ENCODE assay signal across 9 mouse cellular contexts in genomic region chr2:52037882-52038281, GRCm38 (mm10). TPM values are rescaled to one million over a fixed set of nuclear protein-coding genes. Genes with fewer than 3 reads are reported as not detected.
DNase-seq lines count a peak whose midpoint lies in the region; ATAC-seq and TF ChIP-seq lines count a peak whose summit lies in the region.
"Had no signal": no experiment of that assay in that cellular context is flagged by ENCODE, and none has a peak within 500 bp of the region (broad histone marks: within the 10 kb centered on the region; RNA-seq: fewer than 3 reads in every experiment).

Gene Tnfaip6, plus strand, starts transcription at chr2:52038009.

- ATAC-seq in forebrain, embryonic 16.5 days, result peak; percentile 64
- no peak for ATAC-seq in liver, embryonic 14.5 days (ENCODE audit: insufficient read depth)

- H3K36me3 ChIP-seq in forebrain, embryonic 16.5 days (ENCODE audit: control insufficient read depth, insufficient read depth), result no peaks in the 10 kb centered on the region
- no peaks in the 10 kb centered on the region for H3K36me3 ChIP-seq in liver, embryonic 14.5 days (replicated peaks; ENCODE audit: control insufficient read depth, insufficient read depth, low read depth)
- H3K36me3 ChIP-seq in myocyte (ENCODE audit: control insufficient read depth, insufficient read depth), result no peaks in the 10 kb centered on the region
- H3K36me3 ChIP-seq: G1E had no signal

- H3K27ac ChIP-seq in brown adipose tissue, adult 24 weeks (replicated peaks; ENCODE audit: low read depth, low read length), result no peak within 1 kb of the TSS
- no peak within 1 kb of the TSS for H3K27ac ChIP-seq in forebrain, embryonic 16.5 days (ENCODE audit: low read length)
- H3K27ac ChIP-seq in liver, embryonic 14.5 days, result no peak within 1 kb of the TSS

- no peak within 1 kb of the TSS for H3ac ChIP-seq in myocyte (ENCODE audit: control insufficient read depth, insufficient read length)

- no peak for TF ChIP-seq EP300 in liver, embryonic 14.5 days (IDR thresholded peaks at IDR 0.05; ENCODE audit: low read depth)

- intact Hi-C loops in heart, postnatal 14 days (cut with DNase I), result no loop called here

- TF ChIP-seq CTCF in liver, embryonic 14.5 days (IDR thresholded peaks at IDR 0.05; ENCODE audit: low read depth), result no peak

- DNase-seq in 3134 (ENCODE audit: extremely low read depth, insufficient read length, low spot score), result peak; percentile 52
- DNase-seq in heart, postnatal 14 days, result peak; percentile 61 to 68
- DNase-seq in kidney, postnatal 4 days, result peak; percentile 37 to 56
- peak; percentile 4 to 37 (median 9) for DNase-seq in liver, embryonic 14.5 days (ENCODE audit: low read depth in 3 of 3, low spot score in 3 of 3)
- DNase-seq in testis, postnatal 14 days (ENCODE audit: low spot score), result peak; percentile 23

- H3K27me3 ChIP-seq in forebrain, embryonic 16.5 days (replicated peaks; ENCODE audit: control insufficient read depth, insufficient read depth, low read length), result no peaks in the 10 kb centered on the region
- peaks cover 11% of the 10 kb centered on the region for H3K27me3 ChIP-seq in liver, embryonic 14.5 days (ENCODE audit: control insufficient read depth, insufficient read depth, low read length)
- H3K27me3 ChIP-seq in myocyte (ENCODE audit: control insufficient read depth, insufficient read depth, insufficient read length), result peaks cover 9% of the 10 kb centered on the region

- H3K4me3 ChIP-seq in brown adipose tissue, adult 24 weeks (ENCODE audit: insufficient read depth, low read depth, low read length), result peak within 1 kb of the TSS; percentile 46
- peak within 1 kb of the TSS; percentile 46 for H3K4me3 ChIP-seq in forebrain, embryonic 16.5 days (replicated peaks; ENCODE audit: low read length)
- peak within 1 kb of the TSS; percentile 33 to 36; a peak in 3 of 4 replicates for H3K4me3 ChIP-seq in liver, embryonic 14.5 days (ENCODE audit: insufficient read depth in 1 of 2, low read depth in 2 of 2, low read length in 2 of 2)
- H3K4me3 ChIP-seq in myocyte, result peak within 1 kb of the TSS; percentile 4

- H3K9ac ChIP-seq in forebrain, embryonic 16.5 days (replicated peaks; ENCODE audit: low read depth, low read length), result peak within 1 kb of the TSS; percentile 52
- H3K9ac ChIP-seq in liver, embryonic 14.5 days (replicated peaks), result no peak within 1 kb of the TSS

- H3K4me1 ChIP-seq in brown adipose tissue, adult 24 weeks (ENCODE audit: control insufficient read depth, insufficient read depth, insufficient read length, low read length), result no peaks in the 10 kb centered on the region
- H3K4me1 ChIP-seq in forebrain, embryonic 16.5 days (replicated peaks; ENCODE audit: control insufficient read depth, insufficient read depth, low read length), result peaks cover 10% of the 10 kb centered on the region; the same call in 1 of the 2 replicates
- no peaks in the 10 kb centered on the region for H3K4me1 ChIP-seq in liver, embryonic 14.5 days (replicated peaks; ENCODE audit: control insufficient read depth in 2 of 2, insufficient read depth in 2 of 2, low read length in 1 of 2)

- WGBS in forebrain, embryonic 16.5 days, result under 1% methylated on average over 17 of the region's 17 CpGs
- 3% methylated on average over 17 of the region's 17 CpGs for WGBS in liver, embryonic 14.5 days (ENCODE audit: insufficient replicate concordance)

- no peak for TF ChIP-seq POLR2A in myocyte (IDR thresholded peaks at IDR 0.05; ENCODE audit: insufficient read length, low read depth)

- H3K4me2 ChIP-seq in forebrain, embryonic 16.5 days (ENCODE audit: low read length), result peak within 1 kb of the TSS; percentile 66
- H3K4me2 ChIP-seq in liver, embryonic 14.5 days (ENCODE audit: low read depth), result peak within 1 kb of the TSS; percentile 46
- H3K4me2 ChIP-seq in myocyte (ENCODE audit: low read depth), result peak within 1 kb of the TSS; percentile 69

- no peaks in the 10 kb centered on the region for H3K79me2 ChIP-seq in myocyte (ENCODE audit: control insufficient read depth, insufficient read depth)

- H3K9me3 ChIP-seq in forebrain, embryonic 16.5 days (ENCODE audit: control insufficient read depth, low read length), result no peaks in the 10 kb centered on the region
- H3K9me3 ChIP-seq in liver, embryonic 14.5 days (ENCODE audit: control insufficient read depth, low read length), result no peaks in the 10 kb centered on the region
- H3K9me3 ChIP-seq: G1E had no signal

TF ChIP-seq in myocyte, 11 proteins besides CTCF, POLR2A, EP300 and RAD21:
- TF ChIP-seq CEBPB (IDR thresholded peaks at IDR 0.05; ENCODE audit: insufficient read depth, poor library complexity, severe bottlenecking), result peak; percentile 80
- TF ChIP-seq POLR2AphosphoS2 (IDR thresholded peaks at IDR 0.05; ENCODE audit: insufficient read length, low read depth), result no peak

RNA-seq across cellular contexts. Expression of gene Tnfaip6, which starts in this region (rescaled TPM):
- polyA plus RNA-seq in brown adipose tissue, adult 24 weeks (2012; ENCODE audit: insufficient read depth, insufficient read length, missing spikeins), result 2.2 and 2.4 TPM in 2 replicates
- polyA plus RNA-seq in forebrain, embryonic 16.5 days (2015; fragmentation: Nextera tagmentation; extraction: Ambion mirVana), result 4.6 and 6.3 TPM in 2 replicates
- total RNA-seq in heart, postnatal 14 days (2021), result 1 to 10 TPM; 1.2 to 1.3 TPM
- polyA plus RNA-seq in liver, embryonic 14.5 days (2012; rRNA removed), result 0.09 and 0.10 TPM in 2 replicates
- not detected in 2 replicates for polyA plus RNA-seq in liver, embryonic 14.5 days (2014; fragmentation: Nextera tagmentation; extraction: Ambion mirVana)
- 0.50 TPM for polyA plus RNA-seq in myocyte (2012; fragmentation: generic; extraction: Trizol)
- total RNA-seq: G1E had no signal
- polyA plus RNA-seq: G1E had no signal

Comparison
In these comparisons a context has a peak if more than half of its experiments do, and no peak if none do; other contexts are left out.
1. Peak in DNase-seq, H3K4me3 ChIP-seq and H3K4me2 ChIP-seq in liver, embryonic 14.5 days; RNA of the gene not detected or under 1 TPM.
2. DNase-seq: peak in every context shown above with its lines; median percentile 64 in heart, postnatal 14 days; 52 in 3134; 46 in kidney, postnatal 4 days; 23 in testis, postnatal 14 days; 9 in liver, embryonic 14.5 days.